Mouse (Mus musculus): ENCODE results near the gene Fsip2. TPM values are rescaled to one million over a fixed set of nuclear protein-coding genes. Genes with fewer than 3 reads are reported as not detected.

Fsip2 gene
- total RNA-seq (2015; ENCODE audit: low replicate concordance) = not detected in 2 replicates
- not detected in 2 replicates for total RNA-seq (2017; ENCODE audit: low replicate concordance)

- no peak for ATAC-seq (replicated peaks; ENCODE audit: low FRiP score, poor library complexity, severe bottlenecking)
Measured at GRCm38 (mm10) chr2:82943472-82943871, at the start of gene Fsip2. TSS of gene Fsip2 (plus strand) at chr2:82943634.

GRCm38 (mm10) chr2:82963443-82963842, 20.0 kb downstream of the Fsip2 start:
- ATAC-seq (replicated peaks; ENCODE audit: low FRiP score, poor library complexity, severe bottlenecking) = no peak

- ATAC-seq (replicated peaks; ENCODE audit: low FRiP score, poor library complexity, severe bottlenecking) = no peak
Measured at GRCm38 (mm10) chr2:83025853-83026252, 82.4 kb downstream of the Fsip2 start.

GRCm38 (mm10) chr2:83052914-83053690, 109.7 kb downstream of the Fsip2 start:
- ATAC-seq (replicated peaks; ENCODE audit: low FRiP score, poor library complexity, severe bottlenecking) = no peak

All from erythroid progenitor cell, adult 5-6 weeks (primary cell).